Mouse (Mus musculus) left cerebral cortex, adult 18-20 months (tissue): ENCODE data around the gene Fau. TPM values are rescaled to one million over a fixed set of nuclear protein-coding genes. Genes with fewer than 3 reads are reported as not detected.
"Not testable (repeated sequence)": the region's sequence is repeated elsewhere in the genome, so short reads cannot be mapped to it uniquely, and the experiment has no call there.

Source experiments
- DNase-seq, 2 experiments: peaks; one replicate each; pipeline ENCODE4 v3.0.0; 2021 to 2022; ENCODE audit warnings: low spot score in 2 of 2, mixed read lengths in 1 of 2
- long read RNA-seq, 2 experiments: library from polyadenylated mRNA; stranded (forward); transcript quantifications; one replicate each; pipeline ENCODE4 v2.0.0; 2021
- total RNA-seq, 2 experiments: library from RNA; stranded (reverse); gene quantifications; 2 replicates each; pipeline ENCODE4 v1.2.3; 2021

The Fau gene
- total RNA-seq, result 100 to 1,000 TPM; 717 to 762 TPM
- long read RNA-seq, experiment 1, transcript Fau-202 (5 exons, 613 nt), result major isoform, 71 of 93 reads
- long read RNA-seq, experiment 1, transcript Fau-201 (5 exons, 508 nt), result minor isoform, 14 of 93 reads
- long read RNA-seq, experiment 1, partial matches to known transcripts, result 3 of 93 reads
- long read RNA-seq, experiment 1, other reads (novel, unspliced or antisense), result 2 of 93 reads
- long read RNA-seq, experiment 2, transcript Fau-202 (5 exons, 613 nt), result major isoform, 85 of 117 reads
- long read RNA-seq, experiment 2, transcript Fau-207 (4 exons, 744 nt), result minor isoform, 6 of 117 reads
- long read RNA-seq, experiment 2, transcript Fau-201 (5 exons, 508 nt), result minor isoform, 21 of 117 reads
- long read RNA-seq, experiment 2, partial matches to known transcripts, result 1 of 117 reads
- long read RNA-seq, experiment 2, other reads (novel, unspliced or antisense), result 4 of 117 reads

DNA sequence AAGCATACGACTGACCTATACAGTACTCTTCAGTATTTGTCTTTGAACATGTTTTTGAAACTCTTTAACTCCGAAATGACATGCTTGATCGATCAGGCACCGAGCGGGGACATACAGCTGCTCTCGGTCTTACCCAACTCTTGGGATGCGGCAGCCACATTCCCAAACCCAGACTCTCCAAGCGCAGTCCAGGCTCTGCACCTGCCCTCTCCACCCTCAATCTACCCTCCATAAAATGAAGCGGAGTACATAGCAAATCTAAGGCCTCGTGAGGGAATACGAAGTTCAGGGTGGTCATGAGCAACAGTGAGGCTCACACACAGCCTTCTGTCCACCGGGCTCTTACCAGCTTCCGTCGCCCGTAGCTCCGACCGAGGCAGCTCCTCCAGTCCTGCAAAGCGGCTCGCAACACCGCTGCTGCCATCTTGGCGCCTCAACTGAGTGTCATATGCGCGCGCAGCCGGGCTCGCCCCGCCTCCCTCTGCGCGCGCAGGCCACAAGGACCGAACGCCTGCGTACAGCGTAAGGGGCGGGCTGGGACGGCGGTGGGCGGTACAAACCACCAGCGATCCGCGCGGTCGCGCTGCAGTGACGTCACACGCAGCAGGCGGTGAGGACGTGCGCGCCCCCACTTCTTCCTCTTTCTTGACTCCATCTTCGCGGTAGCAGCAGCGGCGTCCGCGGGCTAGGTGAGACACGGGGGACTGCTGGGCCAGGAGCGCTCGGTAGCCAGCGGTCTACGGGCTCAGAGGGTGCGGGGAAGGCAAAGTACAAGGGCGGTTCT, at the start of gene Fau, which contains the start of gene Mrpl49:
TSS of gene Fau (plus strand) at position 532 of the 784 bp plus-strand sequence.
TSS of gene Mrpl49 (minus strand) at position 473 of the 784 bp plus-strand sequence.
- DNase-seq, result peak; percentile 99 to 100

DNA sequence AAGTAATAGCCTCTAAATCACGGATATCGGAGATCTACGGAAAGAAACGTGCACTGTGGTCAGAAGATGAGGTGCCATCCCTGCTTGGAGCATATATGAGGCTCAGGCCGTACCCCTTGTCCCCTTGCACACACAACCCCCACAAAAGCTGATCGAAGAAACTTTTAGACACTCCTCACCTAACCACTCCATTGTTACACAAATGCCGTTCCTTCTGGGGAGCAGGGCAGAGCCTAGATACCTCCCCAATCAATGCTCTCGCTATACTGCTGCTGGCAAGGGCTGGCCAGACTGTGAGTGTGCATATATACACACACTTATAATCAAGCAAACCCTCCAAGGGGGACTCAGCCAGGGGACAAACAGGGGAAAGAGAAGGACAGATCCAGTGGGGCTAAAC, 48.5 kb upstream of the Fau start:
- no peak for DNase-seq

DNA sequence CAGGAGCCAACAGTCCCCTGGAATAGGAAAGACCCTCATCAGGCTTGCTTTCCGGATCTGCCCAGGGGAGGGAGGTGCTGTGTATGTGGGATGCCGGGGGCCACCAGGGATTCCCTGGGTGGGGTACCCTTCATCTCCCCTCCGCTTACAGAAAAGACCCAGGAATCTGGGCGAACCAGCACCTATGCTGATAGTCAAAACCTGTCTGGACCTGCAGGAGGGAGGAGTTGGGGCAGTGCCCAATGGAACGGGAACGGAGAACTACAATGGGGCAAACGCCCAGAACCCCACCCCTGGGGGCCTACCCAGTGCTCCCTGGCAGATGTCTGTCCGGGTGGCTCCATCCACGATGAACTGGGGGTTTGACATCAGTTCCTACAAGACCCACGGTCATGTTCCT, 44.0 kb upstream of the Fau start:
- no peak for DNase-seq

DNA sequence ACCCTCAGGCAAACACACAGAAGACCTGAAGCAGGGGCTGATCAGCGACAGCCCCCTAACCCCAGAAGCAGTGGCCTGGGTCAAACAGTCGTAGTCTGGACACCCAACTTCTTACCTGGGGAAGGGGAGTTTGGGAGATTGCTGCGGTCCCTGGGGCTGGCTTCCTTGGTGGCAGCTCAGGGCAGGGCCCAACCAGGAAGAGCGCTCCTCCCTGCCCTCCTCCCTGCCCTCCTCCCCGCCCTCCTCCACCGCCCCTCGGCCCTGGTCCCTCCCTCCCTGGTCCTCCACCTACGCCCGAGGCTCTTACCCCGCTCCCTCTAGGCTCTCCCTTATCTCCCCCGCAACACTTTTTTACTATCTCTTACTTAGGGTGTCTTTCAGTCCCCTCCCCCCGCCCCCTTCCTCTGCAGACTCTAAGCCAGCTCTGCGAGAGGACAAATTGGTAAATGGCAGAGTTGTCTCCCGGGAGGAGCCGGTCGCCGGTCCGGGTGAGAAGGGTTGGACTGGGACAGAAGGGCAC, 42.6 kb upstream of the Fau start:
- peak in 1 of 2 experiments; percentile 17 for DNase-seq

DNA sequence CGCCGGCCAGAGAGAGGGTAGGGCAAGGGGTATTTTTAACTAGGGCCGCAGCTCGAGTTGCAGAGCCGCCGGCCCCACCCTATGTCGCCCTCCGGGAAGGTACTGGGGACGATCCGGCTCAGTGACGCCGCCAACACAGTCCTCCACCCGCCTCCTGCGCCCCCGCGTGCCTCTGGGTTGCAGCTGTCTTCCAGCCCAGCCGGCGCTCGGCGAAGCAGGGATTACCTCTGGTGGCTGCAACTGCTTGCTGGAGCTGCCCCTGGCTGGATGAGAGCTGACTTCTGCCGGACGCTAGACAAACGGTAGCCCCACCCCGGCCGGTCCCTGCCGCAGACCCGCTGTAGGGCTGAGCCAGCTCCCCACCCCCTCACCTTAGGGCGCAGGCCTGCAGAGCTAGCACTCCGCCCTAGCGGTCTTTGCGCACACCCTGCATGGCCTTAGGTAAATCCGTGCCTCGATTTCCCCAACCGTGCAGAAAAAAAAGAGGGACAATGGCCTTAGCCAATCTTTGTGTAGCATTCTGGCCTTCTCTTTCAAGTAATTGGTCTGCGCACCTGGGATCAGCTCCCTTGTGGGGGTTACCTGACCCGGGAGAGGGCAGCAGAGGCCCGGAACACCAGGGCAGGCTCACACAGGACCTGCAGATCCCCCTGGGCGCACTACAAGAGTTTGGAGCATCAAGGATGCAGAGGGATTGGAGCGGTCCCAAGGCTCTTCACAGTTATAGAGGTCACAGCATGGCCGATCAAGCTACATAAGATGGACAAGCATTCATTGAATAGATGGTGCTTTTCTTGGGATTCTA, 41.9 kb upstream of the Fau start, which contains the start of gene Capn1:
TSS of gene Capn1 (minus strand) at position 387 of the 805 bp plus-strand sequence.
- DNase-seq, result peak; percentile 71 to 79

DNA sequence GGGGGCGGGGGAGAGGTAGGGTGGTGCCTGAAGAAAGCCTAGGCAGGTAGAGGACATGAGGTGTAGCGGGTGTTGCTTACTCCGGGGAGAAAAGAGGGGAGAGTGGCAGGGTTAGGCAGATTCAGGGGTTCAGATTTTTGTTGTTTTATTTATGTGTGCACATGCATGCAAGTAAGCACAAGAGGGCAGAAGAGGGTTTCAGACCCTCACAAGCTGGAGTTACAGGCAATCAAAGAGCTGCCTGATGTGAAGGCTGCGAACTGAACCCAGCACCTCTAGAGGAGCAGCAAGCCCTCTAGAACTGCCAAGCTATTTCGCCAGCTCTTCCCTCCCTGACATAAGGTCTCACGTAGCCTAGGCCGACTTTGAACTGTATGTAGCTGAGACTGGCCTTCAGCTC, 41.1 kb upstream of the Fau start:
- DNase-seq, result no peak

DNA sequence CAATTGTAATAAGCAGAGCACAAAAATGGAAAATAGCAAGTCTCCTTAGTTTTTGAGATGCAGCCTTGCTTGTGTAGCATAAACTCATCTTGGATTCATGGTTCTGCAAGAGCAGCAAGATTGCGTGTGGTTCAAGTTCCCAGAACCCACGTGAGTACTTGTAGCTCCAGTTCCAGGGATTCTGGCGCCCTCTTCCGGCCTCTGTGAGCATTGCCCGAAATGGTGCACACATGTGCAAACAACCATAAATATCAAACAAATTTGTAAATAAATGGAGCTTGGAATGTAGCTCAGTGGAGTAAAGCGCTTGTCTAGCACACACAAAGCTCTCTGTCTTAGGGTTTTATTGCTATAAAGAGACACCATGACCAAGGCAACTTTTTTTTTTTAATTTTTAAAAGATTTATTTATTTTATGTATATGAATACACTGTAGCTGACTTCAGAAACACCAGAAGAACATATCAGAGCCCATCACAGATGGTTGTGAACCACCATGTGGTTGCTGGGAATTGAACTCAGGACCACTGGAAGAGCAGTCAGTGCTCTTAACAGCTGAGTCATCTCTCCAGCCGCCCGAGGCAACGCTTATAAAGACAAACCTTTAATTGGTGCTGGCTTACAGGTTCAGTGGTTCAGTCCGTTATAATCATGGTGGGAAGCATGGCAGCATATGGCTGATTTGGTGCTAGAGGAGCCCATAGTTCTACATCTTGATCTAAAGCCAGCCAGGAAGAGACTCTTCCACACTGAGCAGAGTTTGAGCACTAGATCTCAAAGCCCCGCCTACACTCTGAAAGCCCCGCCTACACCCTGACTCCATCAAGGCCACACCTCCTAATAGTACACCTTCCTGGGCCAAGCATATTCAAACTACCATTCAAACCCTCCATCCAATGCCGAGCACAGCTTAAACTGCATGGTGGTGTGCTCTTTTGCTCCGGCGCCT, 39.2 kb upstream of the Fau start:
- DNase-seq, result peak; percentile 83 to 89

DNA sequence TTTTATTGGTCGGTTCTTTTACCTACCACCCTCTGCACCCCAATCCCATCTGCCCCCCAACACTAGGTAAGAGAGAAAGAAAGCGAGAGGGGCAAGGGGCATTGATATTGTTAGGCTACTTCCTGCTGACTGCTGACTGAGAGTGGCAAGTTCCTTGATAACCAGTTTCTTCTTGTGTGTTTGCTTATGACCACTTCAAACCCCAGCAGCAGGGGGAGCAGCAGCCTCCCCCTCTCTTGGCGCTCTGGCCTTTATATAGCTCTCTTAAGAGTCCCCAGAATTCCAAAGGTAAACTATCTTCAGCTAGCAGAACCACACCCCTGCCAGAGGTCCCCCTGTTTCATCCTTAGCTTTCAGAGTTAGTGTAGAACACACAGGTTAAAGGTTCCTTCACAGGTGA, 37.4 kb upstream of the Fau start:
- no peak for DNase-seq

DNA sequence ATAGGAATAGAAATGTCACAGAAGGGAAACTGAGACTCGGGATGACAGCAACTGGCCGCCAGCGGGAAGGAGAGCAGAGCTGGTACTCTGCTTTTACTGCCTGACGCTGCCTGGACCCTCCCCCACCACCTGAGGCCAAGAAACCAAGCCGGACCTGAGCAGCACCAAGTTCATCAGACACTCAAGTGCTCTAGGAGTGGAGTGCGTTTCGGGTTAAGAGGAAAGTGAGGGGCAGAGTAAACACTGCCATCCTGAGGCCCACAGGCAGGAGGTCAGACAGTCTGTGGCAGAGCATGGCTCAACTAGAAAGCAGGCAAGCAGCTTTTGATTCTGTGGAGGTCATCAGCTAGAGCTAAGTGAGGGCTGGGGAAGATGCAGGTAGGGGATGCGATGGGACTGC, 34.6 kb upstream of the Fau start:
- no peak for DNase-seq

DNA sequence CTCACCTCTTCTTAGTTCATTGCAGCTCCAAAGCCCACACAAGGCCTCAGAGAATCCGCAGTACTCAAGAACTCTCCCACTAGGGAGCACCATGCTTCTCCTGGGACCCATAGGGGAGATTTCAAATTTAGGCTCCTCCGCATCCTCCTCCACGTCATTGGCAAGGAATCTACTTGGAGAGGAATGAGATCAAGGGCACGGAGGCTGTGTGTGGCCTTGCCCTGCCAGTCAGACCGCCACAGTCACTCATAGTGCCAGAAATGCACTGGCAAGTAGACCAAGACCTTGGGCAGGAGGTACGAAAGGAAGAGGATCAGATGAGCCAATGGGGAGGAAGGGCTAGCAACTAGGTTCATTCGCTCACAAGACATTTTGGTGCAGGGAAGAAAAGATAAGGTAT, 33.7 kb upstream of the Fau start:
- no peak for DNase-seq

- DNase-seq, result no peak
Observed at GRCm38 (mm10) chr19:6028991-6029390, 28.7 kb upstream of the Fau start.

DNA sequence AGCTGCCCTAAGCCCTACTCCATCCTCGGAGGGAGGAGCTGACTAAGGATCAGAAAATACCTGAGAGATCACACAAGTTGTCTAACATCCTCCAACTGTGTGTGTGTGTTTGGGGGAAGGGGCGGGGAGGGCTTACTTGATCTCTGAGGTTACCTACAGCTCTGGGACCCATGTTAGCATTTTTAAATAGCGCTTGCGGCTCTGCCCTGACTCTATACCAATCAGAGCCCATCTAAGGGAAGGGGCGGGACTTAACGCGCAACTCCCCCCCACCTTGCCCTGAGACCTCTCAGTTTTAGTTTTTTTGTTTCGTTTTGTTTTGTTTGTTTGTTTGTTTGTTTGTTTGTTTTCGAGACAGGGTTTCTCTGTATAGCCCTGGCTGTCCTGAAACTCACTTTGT, 28.2 kb upstream of the Fau start:
- DNase-seq, result no peak

DNA sequence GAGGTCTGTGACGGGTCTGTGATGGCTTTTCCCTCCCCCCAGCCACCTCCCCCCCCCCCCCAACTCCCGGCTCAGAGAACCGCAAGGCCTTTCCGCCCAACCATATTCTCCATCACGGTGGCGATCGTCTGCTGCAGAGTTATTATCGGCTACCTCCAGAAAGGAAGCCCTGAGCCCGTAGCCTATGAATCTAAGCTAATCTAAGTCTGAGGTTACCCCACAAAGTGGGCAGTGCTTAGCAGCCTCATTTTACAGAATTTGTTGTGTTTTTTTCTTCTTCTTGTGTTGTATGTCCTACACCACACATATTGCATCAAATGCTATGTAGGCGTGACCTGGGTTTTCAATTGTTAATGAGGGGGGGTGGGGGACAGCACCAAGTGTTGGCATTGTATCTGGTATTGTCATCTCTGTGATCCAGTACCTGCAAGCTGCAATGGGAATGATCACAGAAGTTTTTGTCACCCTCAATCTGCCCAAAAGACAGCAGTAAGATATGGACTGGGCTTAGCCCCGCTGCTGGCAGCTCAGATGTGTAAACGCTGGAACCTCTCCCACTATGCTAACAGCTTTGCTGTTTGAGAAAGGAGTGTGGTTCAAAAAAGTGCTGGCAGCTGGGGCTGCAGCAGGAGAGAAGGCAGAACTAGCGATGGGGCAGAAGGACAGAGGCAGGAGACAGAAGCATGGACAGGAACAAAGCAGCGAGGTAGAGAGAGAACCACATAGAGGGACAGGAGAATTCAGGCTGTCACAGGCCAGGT, 26.9 kb upstream of the Fau start:
- no peak for DNase-seq

DNA sequence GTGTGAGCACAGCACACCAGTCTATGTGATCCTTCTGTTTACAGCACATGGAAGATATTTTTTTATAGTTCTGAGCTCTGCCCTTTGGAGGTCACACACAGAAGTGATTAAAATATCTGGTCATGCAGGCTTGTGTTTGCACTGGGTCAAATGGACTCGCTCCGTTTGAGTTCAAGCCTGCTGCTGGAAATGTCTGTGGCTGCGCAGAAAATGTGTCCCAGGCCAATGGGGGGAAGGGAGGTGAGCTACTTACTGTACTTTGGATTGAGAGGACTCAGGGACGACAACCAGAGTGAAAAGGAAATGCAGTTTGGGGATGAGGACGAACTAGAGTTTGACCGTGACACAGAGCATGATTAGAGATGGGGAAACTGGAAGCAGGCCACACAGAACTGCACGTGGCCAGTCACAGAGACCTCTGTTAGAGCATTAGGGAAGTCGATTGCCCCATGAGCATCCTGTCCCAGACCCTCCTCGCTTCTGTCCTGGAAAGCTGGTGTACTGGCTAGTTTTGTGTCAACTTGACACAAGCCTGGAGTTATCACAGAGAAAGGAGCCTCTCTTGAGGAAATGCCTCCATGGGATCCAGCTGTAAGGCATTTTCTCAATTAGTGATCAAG, 21.6 kb upstream of the Fau start:
- DNase-seq, result no peak

GRCm38 (mm10) chr19:6037695-6038094, 19.9 kb upstream of the Fau start:
- no peak for DNase-seq

GRCm38 (mm10) chr19:6038326-6038725, 19.3 kb upstream of the Fau start:
- no peak for DNase-seq

DNA sequence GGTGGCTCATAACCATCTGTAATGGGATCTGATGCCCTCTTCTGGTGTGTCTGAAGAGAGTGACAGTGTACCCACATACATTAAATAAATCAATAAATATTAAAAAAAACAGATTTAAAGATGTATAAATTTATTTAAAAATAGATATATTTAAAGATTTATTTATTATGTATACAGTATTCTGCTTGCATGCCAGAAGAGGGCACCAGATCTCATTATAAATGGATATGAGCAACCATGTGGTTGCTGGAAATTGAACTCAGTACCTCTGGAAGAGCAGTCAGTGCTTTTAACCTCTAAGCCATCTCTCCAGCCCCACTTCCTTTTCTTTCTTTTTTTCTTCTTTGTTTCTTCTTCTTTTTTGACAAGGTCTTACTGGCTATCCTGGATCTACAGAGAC, 17.6 kb upstream of the Fau start:
- no peak for DNase-seq

- DNase-seq, result no peak
Observed at GRCm38 (mm10) chr19:6042293-6042692, 15.4 kb upstream of the Fau start.

GRCm38 (mm10) chr19:6044102-6044501, 13.5 kb upstream of the Fau start:
- not testable (repeated sequence) for DNase-seq
